Mouse (Mus musculus) cerebellum, adult 2 months (tissue): ENCODE measurements around the gene Plin5. TPM values are rescaled to one million over a fixed set of nuclear protein-coding genes. Genes with fewer than 3 reads are reported as not detected.

Source experiments
- DNase-seq, 2 experiments: peaks; one replicate each; pipeline ENCODE4 v3.0.0; 2021
- H3K27ac ChIP-seq: fragments of 200-500 bp; 2 replicates; pipeline ENCODE4 v1.5.1; 2012; ENCODE audit warnings: low read length, control low read depth, inconsistent platforms; ENCODE audit not compliant: insufficient read depth
- H3K27me3 ChIP-seq: fragments of 200-500 bp; 2 replicates; pipeline ENCODE4 v1.6.1; 2012; ENCODE audit warnings: inconsistent platforms, mild to moderate bottlenecking, low read length, moderate library complexity; ENCODE audit not compliant: control insufficient read depth, insufficient read depth
- H3K4me1 ChIP-seq: fragments of 200-500 bp; 2 replicates; pipeline ENCODE4 v1.6.1; 2011; ENCODE audit warnings: low read length; ENCODE audit not compliant: control insufficient read depth, insufficient read depth
- H3K4me3 ChIP-seq: fragments of 200-500 bp; replicated peaks from 2 replicates; pipeline ENCODE3; 2011; ENCODE audit warnings: mild to moderate bottlenecking, low read depth, low read length, control low read depth; ENCODE audit not compliant: insufficient read depth
- CTCF ChIP-seq: fragments of 200-500 bp; IDR thresholded peaks from 2 replicates; pipeline ENCODE4 v1.5.1; 2011; ENCODE audit warnings: low read depth, mild to moderate bottlenecking, control low read depth, low read length, moderate library complexity, borderline replicate concordance; ENCODE audit not compliant: insufficient read depth
- POLR2A ChIP-seq: fragments of 200-500 bp; IDR thresholded peaks from 2 replicates; pipeline ENCODE4 v1.6.1; 2011; ENCODE audit warnings: low read length, control low read depth, borderline replicate concordance; ENCODE audit not compliant: insufficient read depth
- WGBS: fragments of 180-500 bp; shearing (Covaris S2); methylation state at CpG from one replicate; pipeline ENCODE4 v1.1.7; 2018; 5-methylcytosine and 5-hydroxymethylcytosine counted together
- polyA plus RNA-seq: library from polyadenylated mRNA; depleted of rRNA; stranded (reverse); fragments of >200 nt; gene quantifications from 2 replicates; pipeline ENCODE4 v1.2.3, GENCODE M21; 2012; rRNA removed

Gene Plin5
- 0.38 and 0.54 TPM in 2 replicates for polyA plus RNA-seq

- Histone ChIP-seq H3K27me3 (no peaks in the 10 kb centered on the region), H3K27ac (no peak within 1 kb of the TSS), H3K4me3 (no peak within 1 kb of the TSS), H3K4me1 (peaks cover 7% of the 10 kb centered on the region)
- TF ChIP-seq POLR2A (no peak), CTCF (no peak)
- 2% methylated on average over 27 of the region's 27 CpGs for WGBS
- DNase-seq = peak; percentile 34 to 43
These were observed at the start of gene Plin5 for GRCm38 (mm10) chr17:56117251-56117710. Plin5 (minus strand) TSS chr17:56117596.

GRCm38 (mm10) chr17:56165671-56166070, 48.3 kb upstream of the Plin5 start:
- Histone ChIP-seq H3K27me3 (no peaks in the 10 kb centered on the region), H3K4me1 (no peaks in the 10 kb centered on the region), H3K4me3 (no peak overlapping the region), H3K27ac (no peak overlapping the region)
- DNase-seq = no peak
- no peak for TF ChIP-seq POLR2A
- no peak for TF ChIP-seq CTCF
- 35% methylated on average over 11 of the region's 11 CpGs for WGBS

GRCm38 (mm10) chr17:56164510-56164909, 47.1 kb upstream of the Plin5 start:
- TF ChIP-seq CTCF (no peak), POLR2A (no peak)
- Histone ChIP-seq H3K4me1 (no peaks in the 10 kb centered on the region), H3K27me3 (no peaks in the 10 kb centered on the region), H3K4me3 (no peak overlapping the region), H3K27ac (no peak overlapping the region)
- DNase-seq = no peak
- WGBS = 16% methylated on average over 3 of the region's 3 CpGs

GRCm38 (mm10) chr17:56163523-56164102, 46.2 kb upstream of the Plin5 start:
- 90% methylated on average over 6 of the region's 6 CpGs for WGBS
- no peak for DNase-seq
- no peaks in the 10 kb centered on the region for H3K4me1 ChIP-seq
- no peak overlapping the region for H3K4me3 ChIP-seq
- no peak overlapping the region for H3K27ac ChIP-seq
- TF ChIP-seq POLR2A (no peak), CTCF (no peak)
- H3K27me3 ChIP-seq = no peaks in the 10 kb centered on the region

GRCm38 (mm10) chr17:56162231-56162774, 44.9 kb upstream of the Plin5 start, which contains the start of gene Tnfaip8l1:
Tnfaip8l1 (plus strand) TSS chr17:56162477.
- H3K4me1 ChIP-seq = no peaks in the 10 kb centered on the region
- peak; percentile 36; the same call in 1 of the 2 replicates for TF ChIP-seq POLR2A
- no peak for TF ChIP-seq CTCF
- under 1% methylated on average over 30 of the region's 30 CpGs for WGBS
- peak within 1 kb of the TSS; percentile 71 for H3K4me3 ChIP-seq
- no peaks in the 10 kb centered on the region for H3K27me3 ChIP-seq
- H3K27ac ChIP-seq = no peak within 1 kb of the TSS
- DNase-seq = peak; percentile 94 to 95

GRCm38 (mm10) chr17:56159729-56160128, 42.3 kb upstream of the Plin5 start:
- peak; percentile 54 to 62 for DNase-seq
- H3K4me1 ChIP-seq = no peaks in the 10 kb centered on the region
- TF ChIP-seq POLR2A (no peak), CTCF (peak; percentile 88)
- H3K4me3 ChIP-seq = no peak overlapping the region
- no peak overlapping the region for H3K27ac ChIP-seq
- WGBS = 3% methylated on average over 9 of the region's 9 CpGs
- H3K27me3 ChIP-seq = no peaks in the 10 kb centered on the region

GRCm38 (mm10) chr17:56153643-56154042, 36.2 kb upstream of the Plin5 start:
- peak in 1 of 2 experiments; percentile 37 for DNase-seq
- 15% methylated on average over 9 of the region's 9 CpGs for WGBS
- Histone ChIP-seq H3K27ac (no peak overlapping the region), H3K4me3 (no peak overlapping the region), H3K4me1 (peaks cover 3% of the 10 kb centered on the region; the same call in 1 of the 2 replicates), H3K27me3 (no peaks in the 10 kb centered on the region; the same call in 1 of the 2 replicates)
- TF ChIP-seq POLR2A = no peak
- TF ChIP-seq CTCF = no peak

GRCm38 (mm10) chr17:56149897-56150296, 32.5 kb upstream of the Plin5 start:
- no peak for TF ChIP-seq CTCF
- no peak for TF ChIP-seq POLR2A
- 62% methylated on average over 2 of the region's 2 CpGs for WGBS

More at GRCm38 (mm10) chr17:56149897-56150296, 32.5 kb upstream of the Plin5 start:
- DNase-seq = no peak
- no peak overlapping the region for H3K27ac ChIP-seq
- H3K27me3 ChIP-seq = no peaks in the 10 kb centered on the region; the same call in 1 of the 2 replicates
- no peak overlapping the region for H3K4me3 ChIP-seq
- H3K4me1 ChIP-seq = peaks cover 3% of the 10 kb centered on the region; the same call in 1 of the 2 replicates
